Mouse (Mus musculus) bone marrow macrophage, adult 2 months (primary cell): ENCODE results near the gene Ifi203.
"Not testable (repeated sequence)": the region's sequence is repeated elsewhere in the genome, so short reads cannot be mapped to it uniquely, and the experiment has no call there.

Experiments used
- CTCF ChIP-seq: IDR thresholded peaks from 2 replicates; pipeline ENCODE4 v1.5.1; 2012; ENCODE audit warnings: low read depth, mild to moderate bottlenecking, low read length, moderate library complexity
- POLR2A ChIP-seq: IDR thresholded peaks from 2 replicates; pipeline ENCODE4 v1.6.1; 2012; ENCODE audit warnings: mild to moderate bottlenecking, low read depth, low read length, borderline replicate concordance

DNA sequence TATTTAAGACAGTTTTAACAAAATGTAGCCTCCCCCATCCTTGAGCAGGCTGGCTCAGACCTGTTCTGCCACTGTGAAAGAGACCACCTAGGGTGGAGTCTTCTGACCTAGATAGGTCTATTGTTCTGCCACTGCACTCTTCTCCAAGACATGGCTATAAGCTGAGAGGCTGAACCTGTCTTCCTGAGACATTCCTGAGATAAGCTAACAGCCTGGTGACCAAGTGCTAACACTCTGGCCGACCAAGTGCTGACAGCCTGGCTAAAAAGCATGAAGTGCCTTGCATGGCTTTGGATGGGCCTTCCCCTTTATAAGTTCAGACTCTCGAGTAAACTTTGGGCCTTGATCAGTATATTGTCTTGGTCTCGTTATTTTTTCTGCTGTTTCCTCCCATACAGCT lies 38.6 kb upstream of the Ifi203 start:
- not testable (repeated sequence) for TF ChIP-seq POLR2A, CTCF
